Mouse (Mus musculus): Measurements from ENCODE around the gene Atp6v1d.

GRCm38 (mm10) chr12:78906707-78907162, 45.3 kb upstream of the Atp6v1d start, which contains the start of gene Plek2:
- TF ChIP-seq GATA1 (IDR thresholded peaks at IDR 0.05; ENCODE audit: borderline replicate concordance, low read length) (no peak), CTCF (IDR thresholded peaks at IDR 0.05; ENCODE audit: low read depth, low read length) (no peak), TAL1 (conservative IDR thresholded peaks at IDR 0.05; ENCODE audit: low read depth, low read length) (no peak), POLR2AphosphoS5 (IDR thresholded peaks at IDR 0.05; ENCODE audit: insufficient replicate concordance, low read depth, low read length) (no peak), GATA2 (IDR thresholded peaks at IDR 0.05; ENCODE audit: borderline replicate concordance, low read depth, low read length) (no peak)

All from G1E (cell line).